Mouse (Mus musculus) G1E (cell line): ENCODE data around the gene Tk1. TPM values are rescaled to one million over a fixed set of nuclear protein-coding genes. Genes with fewer than 3 reads are reported as not detected.

Experiments used
- ATAC-seq: 2 replicates; pipeline ENCODE4 v1.8.0; 2016; ENCODE audit warnings: mild to moderate bottlenecking; ENCODE audit not compliant: insufficient number of reproducible peaks, poor library complexity, low FRiP score, severe bottlenecking; ENCODE audit errors: extremely low read depth
- DNase-seq: peaks from one replicate; pipeline ENCODE4 v3.0.0; 2012; ENCODE audit warnings: low spot score
- H3K27me3 ChIP-seq: 2 replicates; pipeline ENCODE4 v1.6.1; 2012; ENCODE audit warnings: mild to moderate bottlenecking, low read length, inconsistent platforms; ENCODE audit not compliant: insufficient read depth
- H3K36me3 ChIP-seq: replicated peaks from 2 replicates; pipeline ENCODE3; 2012; ENCODE audit warnings: mild to moderate bottlenecking, inconsistent platforms
- H3K4me1 ChIP-seq: 2 replicates; pipeline ENCODE4 v1.6.1; 2012; ENCODE audit warnings: low read depth, low read length, inconsistent platforms, mixed read lengths; ENCODE audit not compliant: insufficient read depth
- H3K4me3 ChIP-seq: 2 replicates; pipeline ENCODE4 v1.5.1; 2012; ENCODE audit warnings: low read depth, mild to moderate bottlenecking, inconsistent platforms, low read length, moderate library complexity, mixed read lengths
- H3K9me3 ChIP-seq: replicated peaks from 2 replicates; pipeline ENCODE4 v1.6.1; 2012; ENCODE audit warnings: inconsistent platforms
- CTCF ChIP-seq: IDR thresholded peaks from 2 replicates; pipeline ENCODE4 v1.5.1; 2012; ENCODE audit warnings: low read depth, low read length, inconsistent platforms, mixed read lengths
- GATA1 ChIP-seq: IDR thresholded peaks from 2 replicates; pipeline ENCODE4 v1.6.1; 2012; ENCODE audit warnings: borderline replicate concordance, low read length, inconsistent platforms, mixed read lengths
- GATA2 ChIP-seq: IDR thresholded peaks from 2 replicates; pipeline ENCODE4 v1.6.1; 2012; ENCODE audit warnings: low read depth, low read length, inconsistent platforms, borderline replicate concordance
- POLR2AphosphoS5 ChIP-seq: IDR thresholded peaks from 2 replicates; pipeline ENCODE4 v1.6.1; 2012; ENCODE audit warnings: low read depth, low read length, inconsistent platforms; ENCODE audit not compliant: insufficient replicate concordance
- TAL1 ChIP-seq: conservative IDR thresholded peaks from 2 replicates; pipeline ENCODE4 v1.6.1; 2012; ENCODE audit warnings: low read depth, low read length, inconsistent platforms, mixed read lengths
- polyA plus RNA-seq: library from polyadenylated mRNA; stranded (reverse); fragments of >175 nt; gene quantifications from 2 replicates; pipeline ENCODE4 v1.2.3, GENCODE M21; 2012
- total RNA-seq, 2 experiments: library from RNA; stranded (forward) in 1 of 2; stranded (reverse) in 1 of 2; fragments of 200-1000 nt in 1 of 2; fragments of >200 nt in 1 of 2; fragmentation: Nextera tagmentation in 1 of 2; gene quantifications; 2 replicates each; pipeline ENCODE4 v1.2.3; 2014 to 2017

The Tk1 gene
- total and polyA plus RNA-seq, 3 experiments: 73.2 to 77.0 (median 75.8) TPM

- H3K4me1 ChIP-seq: peaks cover 60% of the 10 kb centered on the region
These were observed 42.1 kb downstream of the Tk1 start for GRCm38 (mm10) chr11:117783683-117784309.

DNA sequence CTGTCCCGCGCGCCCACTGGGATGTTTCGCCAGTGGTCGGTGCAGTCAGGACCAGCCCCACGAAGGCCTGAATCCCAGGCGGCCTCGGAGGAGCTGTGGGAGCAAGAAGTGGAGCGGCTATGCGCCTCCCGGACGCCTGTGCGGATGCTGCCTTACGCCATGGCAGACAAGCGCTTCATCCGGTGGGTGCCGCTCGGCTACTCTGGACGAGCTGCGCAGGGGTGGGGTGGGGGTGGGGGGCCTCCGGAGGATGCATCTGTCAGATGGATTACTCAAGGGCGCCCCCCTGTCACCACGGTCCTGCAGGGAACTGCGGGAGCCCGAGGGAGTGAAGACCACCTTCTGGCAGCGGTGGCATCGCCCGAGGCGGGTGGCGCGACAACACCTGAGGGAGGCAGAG lies 42.8 kb downstream of the Tk1 start:
- H3K36me3 ChIP-seq: peaks cover 50% of the 10 kb centered on the region
- DNase-seq: no peak
- peak; percentile 20; the same call in 1 of the 2 replicates for TF ChIP-seq CTCF
- TF ChIP-seq TAL1: no peak
- TF ChIP-seq GATA2: no peak
- TF ChIP-seq POLR2AphosphoS5: no peak
- H3K9me3 ChIP-seq: no peaks in the 10 kb centered on the region
- no peak for ATAC-seq
- peak overlapping the region; percentile 78 for H3K4me3 ChIP-seq
- H3K27me3 ChIP-seq: no peaks in the 10 kb centered on the region
- peaks cover 66% of the 10 kb centered on the region for H3K4me1 ChIP-seq

More at GRCm38 (mm10) chr11:117783683-117784309, 42.1 kb downstream of the Tk1 start:
- peaks cover 48% of the 10 kb centered on the region for H3K36me3 ChIP-seq
- H3K9me3 ChIP-seq: no peaks in the 10 kb centered on the region
- peak overlapping the region; percentile 78; the same call in 1 of the 2 replicates for H3K4me3 ChIP-seq
- no peak for TF ChIP-seq TAL1
- no peak for TF ChIP-seq POLR2AphosphoS5
- TF ChIP-seq GATA1: no peak
- no peak for TF ChIP-seq CTCF
- no peak for TF ChIP-seq GATA2
- no peak for DNase-seq
- no peaks in the 10 kb centered on the region for H3K27me3 ChIP-seq
- ATAC-seq: no peak

- H3K9me3 ChIP-seq: no peaks in the 10 kb centered on the region
These were observed 43.2 kb downstream of the Tk1 start for GRCm38 (mm10) chr11:117782705-117783034.

DNA sequence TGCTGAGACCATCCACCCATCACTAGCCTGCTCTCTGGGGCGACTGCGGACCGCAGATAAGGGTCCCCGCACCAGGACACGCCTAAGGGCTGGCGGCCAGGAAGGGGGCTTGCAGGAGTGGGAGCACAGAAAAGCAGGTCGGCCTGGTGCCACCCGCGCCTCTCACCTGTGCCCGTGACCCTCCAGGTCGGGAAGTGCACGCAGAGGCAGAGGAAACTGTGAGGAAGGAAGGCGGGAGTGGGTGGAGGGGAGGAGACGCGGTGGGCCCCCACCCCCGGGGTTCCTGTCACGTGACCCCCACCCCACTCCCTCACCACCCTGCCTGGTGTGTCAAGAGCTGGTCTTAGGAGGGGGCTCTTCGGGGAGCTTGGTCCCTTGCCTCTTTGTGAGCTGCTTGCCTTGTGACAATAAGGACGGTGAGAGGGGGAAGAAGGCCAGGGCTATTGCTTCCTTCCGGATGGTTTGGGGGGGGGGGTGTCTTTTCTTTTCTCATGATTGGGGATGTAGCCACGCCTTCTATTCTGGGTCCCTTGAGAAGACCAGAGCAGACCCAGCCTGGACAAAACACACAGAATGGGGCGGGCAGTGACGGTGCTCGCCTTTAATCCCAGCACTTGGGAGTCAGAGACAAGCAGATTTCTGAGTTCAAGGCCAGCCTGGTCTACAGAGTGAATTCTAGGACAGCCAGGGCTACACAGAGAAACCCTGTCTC lies 43.7 kb downstream of the Tk1 start, which contains the start of the genes Tmc8 and Tmc6:
Gene Tmc8, plus strand, starts transcription at position 84 of the 712 bp plus-strand sequence.
Gene Tmc6, minus strand, starts transcription at position 206 of the 712 bp plus-strand sequence.
- Histone ChIP-seq H3K4me1 (peaks cover 68% of the 10 kb centered on the region), H3K9me3 (no peaks in the 10 kb centered on the region), H3K4me3 (peak within 1 kb of the TSS; percentile 78), H3K27me3 (no peaks in the 10 kb centered on the region), H3K36me3 (peaks cover 54% of the 10 kb centered on the region)
- DNase-seq: peak; percentile 63
- TF ChIP-seq CTCF (no peak), GATA1 (no peak), GATA2 (no peak), TAL1 (no peak), POLR2AphosphoS5 (no peak)
- ATAC-seq: no peak

More at GRCm38 (mm10) chr11:117782705-117783034, 43.2 kb downstream of the Tk1 start:
- Histone ChIP-seq H3K4me1 (peaks cover 66% of the 10 kb centered on the region), H3K4me3 (peak overlapping the region; percentile 78), H3K36me3 (peaks cover 54% of the 10 kb centered on the region), H3K27me3 (no peaks in the 10 kb centered on the region)
- TF ChIP-seq CTCF (no peak), TAL1 (no peak), POLR2AphosphoS5 (no peak), GATA1 (no peak), GATA2 (no peak)
- DNase-seq (no peak), ATAC-seq (no peak)

DNA sequence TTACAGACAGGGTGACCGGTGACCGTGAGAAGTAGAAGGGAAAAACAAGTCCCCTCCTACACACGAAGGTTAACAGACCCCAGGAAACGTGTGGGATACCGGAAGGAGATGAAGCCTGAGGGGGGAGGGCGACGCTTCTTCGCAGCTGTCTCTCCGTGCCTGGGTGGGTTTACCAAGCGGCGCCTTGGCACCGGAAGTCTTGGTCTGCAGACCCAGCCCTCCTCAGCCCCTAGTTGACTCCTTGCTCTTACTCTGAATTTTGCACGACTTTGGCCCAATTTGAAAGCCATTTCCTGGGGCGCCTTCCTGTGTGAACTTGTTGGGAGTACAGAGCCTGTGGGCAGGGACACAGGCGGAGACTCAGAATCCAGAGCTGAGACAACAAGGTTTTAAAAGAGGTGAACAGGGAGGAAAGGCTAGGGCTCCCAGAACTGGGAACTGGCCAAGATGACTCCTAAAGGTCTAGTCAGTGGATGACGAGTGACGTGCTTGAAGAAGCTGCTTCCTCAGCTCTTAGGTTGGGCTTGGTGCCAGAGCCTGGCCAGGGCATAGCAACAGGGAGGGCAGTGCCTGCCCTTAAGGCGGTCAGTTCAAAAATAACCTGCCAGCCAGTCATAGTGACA lies 44.6 kb downstream of the Tk1 start:
- no peak for TF ChIP-seq GATA2
- no peak for TF ChIP-seq GATA1
- peak overlapping the region; percentile 78 for H3K4me3 ChIP-seq
- peaks cover 54% of the 10 kb centered on the region for H3K36me3 ChIP-seq
- H3K4me1 ChIP-seq: peaks cover 65% of the 10 kb centered on the region
- no peaks in the 10 kb centered on the region for H3K9me3 ChIP-seq
- 0 out of 2 replicates have a peak, but pooled peaks have one; percentile 5 for ATAC-seq
- no peaks in the 10 kb centered on the region for H3K27me3 ChIP-seq
- DNase-seq: no peak

- DNase-seq (peak; percentile 90), ATAC-seq (peak; percentile 84)
- Histone ChIP-seq H3K36me3 (peaks cover 57% of the 10 kb centered on the region), H3K27me3 (no peaks in the 10 kb centered on the region), H3K4me3 (peak overlapping the region; percentile 78), H3K9me3 (no peaks in the 10 kb centered on the region), H3K4me1 (peaks cover 63% of the 10 kb centered on the region)
- no peak for TF ChIP-seq POLR2AphosphoS5
- TF ChIP-seq TAL1: no peak
- TF ChIP-seq CTCF: no peak
- TF ChIP-seq GATA1: no peak
- no peak for TF ChIP-seq GATA2
These were observed 45.2 kb downstream of the Tk1 start for GRCm38 (mm10) chr11:117780582-117781111.
